Mouse (Mus musculus): ENCODE results near the gene Hps4. TPM values are rescaled to one million over a fixed set of nuclear protein-coding genes. Genes with fewer than 3 reads are reported as not detected.
"Not testable (repeated sequence)": the region's sequence is repeated elsewhere in the genome, so short reads cannot be mapped to it uniquely, and the experiment has no call there.

Gene Hps4
- polyA plus RNA-seq, 1 experiment from 2014 or later: 42.0 TPM

DNA sequence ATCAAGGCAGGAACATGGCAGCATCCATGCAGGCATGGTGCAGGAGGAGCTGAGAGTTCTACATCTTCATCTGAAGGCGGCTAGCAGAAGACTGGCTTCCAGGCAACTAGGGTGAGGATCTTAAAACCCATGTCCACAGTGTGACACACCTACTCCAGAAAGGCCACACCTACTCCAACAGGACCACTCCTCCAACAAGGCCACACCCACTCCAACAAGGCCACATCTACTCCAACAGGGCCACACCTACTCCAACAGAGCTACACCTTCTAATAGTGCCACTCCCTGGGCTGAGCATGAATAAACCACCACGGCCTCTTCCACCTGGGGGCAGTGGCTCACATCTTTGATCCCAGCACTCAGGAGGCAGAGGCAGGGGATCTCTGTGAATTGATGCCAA, 23.5 kb upstream of the Hps4 start:
- not testable (repeated sequence) for H3K4me2 ChIP-seq (ENCODE audit: low read length); H3K27me3 ChIP-seq (ENCODE audit: control insufficient read depth, insufficient read depth, low read length); H3K27ac ChIP-seq (replicated peaks; ENCODE audit: low read depth, low read length); H3K4me3 ChIP-seq (replicated peaks; ENCODE audit: low read depth, low read length); H3K9me3 ChIP-seq (ENCODE audit: control insufficient read depth, low read length); H3K36me3 ChIP-seq (ENCODE audit: control insufficient read depth, insufficient read depth, low read length); DNase-seq; ATAC-seq (ENCODE audit: low FRiP score, low TSS enrichment); H3K9ac ChIP-seq (replicated peaks; ENCODE audit: low read length); H3K4me1 ChIP-seq (ENCODE audit: control insufficient read depth, insufficient read depth, low read length)
- 70% methylated on average over 2 of the region's 2 CpGs for WGBS

- Histone ChIP-seq H3K27ac (replicated peaks; ENCODE audit: low read depth, low read length) (no peak overlapping the region), H3K36me3 (ENCODE audit: control insufficient read depth, insufficient read depth, low read length) (peaks cover under 1% of the 10 kb centered on the region), H3K4me1 (ENCODE audit: control insufficient read depth, insufficient read depth, low read length) (0 out of 2 replicates have a peak, but pooled peaks cover 3% of the 10 kb centered on the region), H3K4me2 (ENCODE audit: low read length) (no peak overlapping the region), H3K4me3 (replicated peaks; ENCODE audit: low read depth, low read length) (no peak overlapping the region), H3K9ac (replicated peaks; ENCODE audit: low read length) (no peak overlapping the region), H3K9me3 (ENCODE audit: control insufficient read depth, low read length) (no peaks in the 10 kb centered on the region), H3K27me3 (ENCODE audit: control insufficient read depth, insufficient read depth, low read length) (no peaks in the 10 kb centered on the region)
- WGBS: 75% methylated on average over 5 of the region's 5 CpGs
- ATAC-seq (ENCODE audit: low FRiP score, low TSS enrichment) (no peak), DNase-seq (no peak)
These were observed 22.5 kb upstream of the Hps4 start for GRCm38 (mm10) chr5:112320379-112320778.

DNA sequence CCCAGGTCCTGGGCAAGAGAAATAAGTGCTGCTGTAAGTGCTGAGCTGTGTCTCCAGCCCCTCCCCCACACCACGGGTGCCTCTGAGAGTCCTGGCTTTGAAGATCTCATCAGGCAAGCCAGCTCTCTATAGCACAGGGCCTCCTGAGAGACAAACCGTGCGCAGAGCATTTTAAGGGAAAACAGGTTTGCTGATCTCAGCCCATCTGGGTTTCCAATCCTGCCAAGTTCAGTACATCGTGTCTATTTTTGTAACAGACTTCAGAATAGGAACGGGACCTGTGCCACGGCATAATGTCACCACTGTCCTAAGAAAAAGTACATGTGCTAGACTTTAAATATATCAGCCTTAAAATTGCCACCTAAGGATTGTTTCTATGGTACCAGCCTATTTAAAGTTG, 21.9 kb upstream of the Hps4 start:
- no peak overlapping the region for H3K4me3 ChIP-seq (replicated peaks; ENCODE audit: low read depth, low read length)
- H3K27ac ChIP-seq (replicated peaks; ENCODE audit: low read depth, low read length): no peak overlapping the region
- 77% methylated on average over 6 of the region's 6 CpGs for WGBS
- no peak overlapping the region for H3K4me2 ChIP-seq (ENCODE audit: low read length)
- ATAC-seq (ENCODE audit: low FRiP score, low TSS enrichment) (no peak), DNase-seq (no peak)
- H3K36me3 ChIP-seq (ENCODE audit: control insufficient read depth, insufficient read depth, low read length): no peaks in the 10 kb centered on the region; the same call in 1 of the 2 replicates
- no peaks in the 10 kb centered on the region for H3K27me3 ChIP-seq (ENCODE audit: control insufficient read depth, insufficient read depth, low read length)
- H3K9me3 ChIP-seq (ENCODE audit: control insufficient read depth, low read length): no peaks in the 10 kb centered on the region
- 0 out of 2 replicates have a peak, but pooled peaks cover 4% of the 10 kb centered on the region for H3K4me1 ChIP-seq (ENCODE audit: control insufficient read depth, insufficient read depth, low read length)
- no peak overlapping the region for H3K9ac ChIP-seq (replicated peaks; ENCODE audit: low read length)

DNA sequence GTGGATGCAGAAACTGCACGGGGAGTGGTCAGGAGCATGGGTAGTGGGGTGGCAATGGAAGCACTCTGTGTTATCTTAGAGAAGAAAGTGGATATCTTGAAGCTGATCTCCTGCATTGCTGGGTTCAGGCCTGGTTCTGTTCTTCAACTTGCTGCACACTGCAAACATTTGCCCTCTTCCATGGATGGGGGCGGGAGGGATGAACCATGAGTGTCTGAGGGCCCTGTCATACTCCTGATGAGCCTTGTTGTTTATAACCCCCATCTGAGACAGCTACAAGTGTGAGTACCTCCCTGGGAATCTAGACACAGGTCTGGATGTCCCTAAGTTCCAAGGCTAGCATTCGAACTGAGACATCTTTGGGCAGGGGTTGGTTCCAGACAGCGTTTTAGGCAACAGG, 21.5 kb upstream of the Hps4 start:
- Histone ChIP-seq H3K4me3 (replicated peaks; ENCODE audit: low read depth, low read length) (no peak overlapping the region), H3K9ac (replicated peaks; ENCODE audit: low read length) (no peak overlapping the region), H3K36me3 (ENCODE audit: control insufficient read depth, insufficient read depth, low read length) (no peaks in the 10 kb centered on the region; the same call in 1 of the 2 replicates), H3K27ac (replicated peaks; ENCODE audit: low read depth, low read length) (no peak overlapping the region), H3K4me1 (ENCODE audit: control insufficient read depth, insufficient read depth, low read length) (0 out of 2 replicates have a peak, but pooled peaks cover 4% of the 10 kb centered on the region), H3K4me2 (ENCODE audit: low read length) (no peak overlapping the region), H3K9me3 (ENCODE audit: control insufficient read depth, low read length) (no peaks in the 10 kb centered on the region), H3K27me3 (ENCODE audit: control insufficient read depth, insufficient read depth, low read length) (no peaks in the 10 kb centered on the region)
- DNase-seq (no peak), ATAC-seq (ENCODE audit: low FRiP score, low TSS enrichment) (no peak)
- 76% methylated on average over 4 of the region's 4 CpGs for WGBS

DNA sequence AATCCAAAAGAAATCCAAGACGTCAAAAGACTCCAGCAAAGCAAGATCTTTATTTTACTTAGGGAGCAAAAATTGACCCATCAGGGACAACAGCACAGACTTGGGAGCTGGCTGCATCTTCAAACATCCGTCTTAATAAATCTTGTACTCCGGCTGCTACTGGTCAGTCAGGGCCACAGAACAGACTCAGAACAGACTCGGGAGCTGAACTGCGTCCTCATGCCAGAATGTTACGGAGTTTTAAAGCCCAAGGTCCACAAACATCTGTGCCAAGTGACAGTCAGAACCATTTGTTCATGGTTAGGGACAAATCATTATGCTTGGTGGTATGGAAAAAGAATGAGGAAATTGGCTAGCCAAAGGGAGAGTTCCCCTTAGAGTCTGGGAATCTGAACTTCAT, 19.6 kb upstream of the Hps4 start:
- DNase-seq: no peak
- no peak for ATAC-seq (ENCODE audit: low FRiP score, low TSS enrichment)
- Histone ChIP-seq H3K27me3 (ENCODE audit: control insufficient read depth, insufficient read depth, low read length) (no peaks in the 10 kb centered on the region), H3K4me2 (ENCODE audit: low read length) (no peak overlapping the region), H3K9ac (replicated peaks; ENCODE audit: low read length) (no peak overlapping the region), H3K27ac (replicated peaks; ENCODE audit: low read depth, low read length) (no peak overlapping the region), H3K36me3 (ENCODE audit: control insufficient read depth, insufficient read depth, low read length) (peaks cover 6% of the 10 kb centered on the region; the same call in 1 of the 2 replicates), H3K9me3 (ENCODE audit: control insufficient read depth, low read length) (no peaks in the 10 kb centered on the region), H3K4me3 (replicated peaks; ENCODE audit: low read depth, low read length) (no peak overlapping the region), H3K4me1 (ENCODE audit: control insufficient read depth, insufficient read depth, low read length) (peaks cover 12% of the 10 kb centered on the region)
- WGBS: 93% methylated on average over 6 of the region's 6 CpGs

DNA sequence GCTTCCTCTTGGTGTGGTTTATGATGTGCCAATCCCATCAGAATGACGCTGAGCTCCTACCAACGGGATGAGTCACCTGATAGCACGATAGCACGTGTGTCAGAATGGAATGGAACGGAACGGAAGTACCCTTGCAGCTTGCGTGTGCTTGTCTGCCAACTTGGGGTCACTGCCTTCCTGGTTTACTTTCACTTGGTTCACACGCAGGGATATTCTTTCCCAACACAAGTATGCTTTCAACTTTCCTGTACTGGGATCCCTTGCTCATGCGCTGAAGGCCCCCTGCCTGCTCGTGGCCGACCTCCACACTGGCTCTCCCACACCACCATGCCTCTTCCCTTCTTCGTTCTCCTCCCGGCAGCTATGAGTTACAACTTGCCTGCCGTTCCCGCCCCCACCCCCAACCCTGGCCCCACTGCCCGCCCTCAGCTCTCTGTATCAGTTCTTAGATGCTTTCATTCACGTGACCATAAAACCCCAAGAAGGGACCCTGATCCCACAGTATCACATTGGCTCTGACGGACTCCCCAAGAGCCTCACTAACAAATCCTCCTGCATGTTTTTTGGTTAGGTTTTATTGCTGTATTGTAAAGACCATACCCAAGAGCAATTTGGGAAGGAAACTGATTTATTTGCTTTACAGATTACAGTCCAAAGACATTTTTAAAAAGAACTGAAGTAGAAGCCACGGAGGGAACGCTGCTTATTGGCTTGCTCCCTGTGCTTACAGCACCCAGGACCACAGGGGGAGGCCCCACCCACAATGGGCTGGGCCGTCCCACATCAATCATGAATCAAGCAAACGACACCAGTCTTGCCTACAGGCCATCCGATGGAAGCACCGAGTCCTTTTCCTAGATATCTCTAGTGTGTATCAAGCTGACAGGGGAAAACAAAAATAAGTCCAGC, 18.0 kb upstream of the Hps4 start:
- Histone ChIP-seq H3K27ac (replicated peaks; ENCODE audit: low read depth, low read length) (no peak overlapping the region), H3K4me1 (ENCODE audit: control insufficient read depth, insufficient read depth, low read length) (peaks cover 12% of the 10 kb centered on the region)

GRCm38 (mm10) chr5:112325546-112326445, 17.1 kb upstream of the Hps4 start, which contains the start of gene Tfip11:
Gene Tfip11 (plus strand): TSS chr5:112326358.
- Histone ChIP-seq H3K9me3 (ENCODE audit: control insufficient read depth, low read length) (no peaks in the 10 kb centered on the region), H3K36me3 (ENCODE audit: control insufficient read depth, insufficient read depth, low read length) (peaks cover 29% of the 10 kb centered on the region), H3K27me3 (ENCODE audit: control insufficient read depth, insufficient read depth, low read length) (no peaks in the 10 kb centered on the region), H3K4me3 (replicated peaks; ENCODE audit: low read depth, low read length) (peak within 1 kb of the TSS; percentile 83), H3K27ac (replicated peaks; ENCODE audit: low read depth, low read length) (peak within 1 kb of the TSS; percentile 90), H3K9ac (replicated peaks; ENCODE audit: low read length) (peak within 1 kb of the TSS; percentile 66), H3K4me2 (ENCODE audit: low read length) (peak within 1 kb of the TSS; percentile 81), H3K4me1 (ENCODE audit: control insufficient read depth, insufficient read depth, low read length) (peaks cover 12% of the 10 kb centered on the region)
- DNase-seq (peak; percentile 99), ATAC-seq (ENCODE audit: low FRiP score, low TSS enrichment) (peak; percentile 90)
- 10% methylated on average over 48 of the region's 48 CpGs for WGBS

More for the DNA sequence above, 18.0 kb upstream of the Hps4 start:
- ATAC-seq (ENCODE audit: low FRiP score, low TSS enrichment) (no peak), DNase-seq (no peak)
- Histone ChIP-seq H3K9ac (replicated peaks; ENCODE audit: low read length) (no peak overlapping the region), H3K9me3 (ENCODE audit: control insufficient read depth, low read length) (no peaks in the 10 kb centered on the region), H3K36me3 (ENCODE audit: control insufficient read depth, insufficient read depth, low read length) (peaks cover 20% of the 10 kb centered on the region), H3K4me3 (replicated peaks; ENCODE audit: low read depth, low read length) (no peak overlapping the region), H3K4me2 (ENCODE audit: low read length) (peak overlapping the region; percentile 81), H3K27me3 (ENCODE audit: control insufficient read depth, insufficient read depth, low read length) (no peaks in the 10 kb centered on the region)
- WGBS: 38% methylated on average over 24 of the region's 24 CpGs

GRCm38 (mm10) chr5:112326446-112327009, 16.4 kb upstream of the Hps4 start:
- H3K4me3 ChIP-seq (replicated peaks; ENCODE audit: low read depth, low read length): peak overlapping the region; percentile 83
- peaks cover 36% of the 10 kb centered on the region for H3K36me3 ChIP-seq (ENCODE audit: control insufficient read depth, insufficient read depth, low read length)
- peak; percentile 66 for ATAC-seq (ENCODE audit: low FRiP score, low TSS enrichment)
- under 1% methylated on average over 33 of the region's 33 CpGs for WGBS
- H3K4me1 ChIP-seq (ENCODE audit: control insufficient read depth, insufficient read depth, low read length): peaks cover 12% of the 10 kb centered on the region
- H3K27me3 ChIP-seq (ENCODE audit: control insufficient read depth, insufficient read depth, low read length): no peaks in the 10 kb centered on the region
- peak overlapping the region; percentile 81 for H3K4me2 ChIP-seq (ENCODE audit: low read length)
- peak overlapping the region; percentile 66 for H3K9ac ChIP-seq (replicated peaks; ENCODE audit: low read length)
- H3K27ac ChIP-seq (replicated peaks; ENCODE audit: low read depth, low read length): 0 out of 2 replicates have a peak overlapping the region, but pooled peaks have one; percentile 90
- no peak for DNase-seq
- H3K9me3 ChIP-seq (ENCODE audit: control insufficient read depth, low read length): no peaks in the 10 kb centered on the region
